Mouse (Mus musculus) liver, adult 2 months (tissue): ENCODE data around the gene Fbxo21.

Source experiments
- CTCF ChIP-seq: fragments of 200-500 bp; IDR thresholded peaks from 2 replicates; pipeline ENCODE4 v1.5.1; 2011; ENCODE audit warnings: low read depth, low read length, control low read depth
- POLR2A ChIP-seq: fragments of 200-500 bp; IDR thresholded peaks from 2 replicates; pipeline ENCODE4 v1.6.1; 2011; ENCODE audit warnings: low read length, control low read depth; ENCODE audit not compliant: insufficient read depth; ENCODE audit errors: extremely low read depth

- TF ChIP-seq CTCF: no peak
- TF ChIP-seq POLR2A: no peak
These were observed 34.3 kb downstream of the Fbxo21 start for GRCm38 (mm10) chr5:118010872-118011271.
